Mouse (Mus musculus) liver, embryonic 14.5 days (tissue): Measurements from ENCODE around the gene Idi1.

Source experiments
- CTCF ChIP-seq: IDR thresholded peaks from 2 replicates; pipeline ENCODE4 v1.5.1; 2016; ENCODE audit warnings: antibody characterized with exemption, low read depth, control low read depth
- EP300 ChIP-seq: IDR thresholded peaks from 2 replicates; pipeline ENCODE4 v1.6.1; 2016; ENCODE audit warnings: antibody characterized with exemption, low read depth

- TF ChIP-seq EP300 (no peak), CTCF (no peak)
These were observed 3.7 kb upstream of the Idi1 start for GRCm38 (mm10) chr13:8881611-8882010.
